Mouse (Mus musculus): ENCODE results near the gene Mab21l1.

DNA sequence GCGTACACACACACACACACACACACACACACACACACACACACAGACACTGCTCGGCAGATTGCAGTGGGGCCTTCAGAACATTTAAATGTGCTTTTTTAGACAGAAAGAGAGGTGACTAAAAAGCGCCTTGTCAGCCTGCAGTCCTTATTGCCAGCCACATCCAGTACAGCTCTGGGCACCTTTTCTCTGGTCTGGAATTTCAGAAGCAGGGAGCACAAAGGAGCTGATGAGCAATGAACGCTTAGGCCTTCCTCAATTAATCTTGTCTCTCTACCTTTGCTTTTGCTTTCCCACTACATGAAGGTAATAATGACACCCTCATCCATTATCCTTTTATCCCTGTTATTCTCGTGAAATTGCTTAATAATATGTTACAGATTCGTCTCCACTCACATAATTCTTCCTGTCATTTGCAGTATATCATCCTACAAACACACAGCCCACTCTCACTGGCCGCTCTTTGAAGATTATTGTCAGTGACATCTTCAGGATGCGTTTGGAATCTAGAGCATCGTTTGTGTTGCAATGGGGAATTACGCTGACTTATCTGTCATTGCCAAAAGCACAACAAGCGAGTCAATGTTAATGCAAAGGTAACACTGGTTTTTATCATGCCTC lies 31.8 kb upstream of the Mab21l1 start:
- no peak for TF ChIP-seq POLR2A (IDR thresholded peaks at IDR 0.05; ENCODE audit: low read depth, low read length)
- TF ChIP-seq CTCF (IDR thresholded peaks at IDR 0.05; ENCODE audit: borderline replicate concordance, insufficient read depth, low read length): no peak
